Mouse (Mus musculus): Measurements from ENCODE around the gene Hs3st3b1.

Hs3st3b1 gene

GRCm38 (mm10) chr11:63880296-63880695, 41.8 kb downstream of the Hs3st3b1 start:
- DNase-seq (ENCODE audit: low spot score in 2 of 2) = no peak

- no peak for DNase-seq (ENCODE audit: low spot score in 2 of 2)
Measured at GRCm38 (mm10) chr11:63879261-63879660, 42.8 kb downstream of the Hs3st3b1 start.

GRCm38 (mm10) chr11:63878616-63879015, 43.5 kb downstream of the Hs3st3b1 start:
- no peak for DNase-seq (ENCODE audit: low spot score in 2 of 2)

- DNase-seq (ENCODE audit: low spot score in 2 of 2) = no peak
Measured at GRCm38 (mm10) chr11:63862746-63863145, 59.3 kb downstream of the Hs3st3b1 start.

- DNase-seq (ENCODE audit: low spot score in 2 of 2) = no peak
Measured at GRCm38 (mm10) chr11:63861982-63862381, 60.1 kb downstream of the Hs3st3b1 start.

- DNase-seq (ENCODE audit: low spot score in 2 of 2) = no peak
Measured at GRCm38 (mm10) chr11:63851041-63851730, 70.9 kb downstream of the Hs3st3b1 start.

GRCm38 (mm10) chr11:63850261-63850660, 71.8 kb downstream of the Hs3st3b1 start:
- no peak for DNase-seq (ENCODE audit: low spot score in 2 of 2)

GRCm38 (mm10) chr11:63845379-63845778, 76.7 kb downstream of the Hs3st3b1 start:
- DNase-seq (ENCODE audit: low spot score in 2 of 2) = no peak

GRCm38 (mm10) chr11:63844701-63845100, 77.4 kb downstream of the Hs3st3b1 start:
- DNase-seq (ENCODE audit: low spot score in 2 of 2) = no peak

GRCm38 (mm10) chr11:63837526-63837925, 84.6 kb downstream of the Hs3st3b1 start:
- no peak for DNase-seq (ENCODE audit: low spot score in 2 of 2)

Data from left cerebral cortex, adult 9 months (tissue).